Mouse (Mus musculus): ENCODE measurements at regions not wholly inside any gene's neighbourhood (a gene's known extent, or its start where the extent isn't known, plus 50 kb on each side); places are given as distances from the start of the nearest gene placed in this dataset.

DNA sequence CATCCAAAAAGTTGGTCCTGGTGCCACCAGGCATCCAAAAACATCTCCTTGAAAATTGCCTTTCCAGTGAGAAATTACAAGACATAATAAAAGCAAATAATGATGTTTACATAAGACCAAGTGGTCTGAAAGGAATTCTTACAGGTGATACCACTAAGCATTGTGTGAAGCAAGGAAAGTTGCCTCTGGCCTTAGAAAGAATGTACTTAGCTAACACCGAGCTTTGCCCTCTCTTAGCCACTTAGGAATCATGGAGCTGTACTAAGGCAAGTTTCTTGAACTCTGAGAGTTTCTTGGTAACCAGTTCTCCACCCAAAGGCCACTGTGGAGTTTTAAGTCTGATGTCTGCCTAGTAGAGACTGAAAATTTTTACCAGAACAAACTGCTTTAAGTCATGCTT lies 359.4 kb upstream of the Cdh11 start:
- DNase-seq (ENCODE audit: low spot score in 2 of 2) = no peak

DNA sequence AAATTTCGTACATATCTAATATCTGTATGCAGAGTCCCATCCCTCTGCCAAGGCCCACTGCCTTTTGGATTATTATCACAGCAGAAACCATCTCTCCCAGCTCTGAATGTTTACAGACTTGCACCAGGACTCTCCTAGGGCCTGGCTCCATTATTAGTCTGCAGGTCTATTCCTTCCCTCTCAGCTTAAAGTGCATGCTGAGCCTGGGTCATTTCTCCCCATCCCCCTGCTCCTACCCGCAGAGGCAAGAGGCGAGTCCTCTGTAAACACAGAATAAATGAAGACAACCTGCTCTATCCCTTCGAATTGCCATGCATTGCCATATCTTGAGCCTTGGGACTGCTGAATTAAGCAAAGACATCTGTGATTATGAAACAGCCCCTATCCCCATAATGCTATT lies 362.6 kb upstream of the Cdh11 start:
- DNase-seq (ENCODE audit: low spot score in 2 of 2) = no peak

DNA sequence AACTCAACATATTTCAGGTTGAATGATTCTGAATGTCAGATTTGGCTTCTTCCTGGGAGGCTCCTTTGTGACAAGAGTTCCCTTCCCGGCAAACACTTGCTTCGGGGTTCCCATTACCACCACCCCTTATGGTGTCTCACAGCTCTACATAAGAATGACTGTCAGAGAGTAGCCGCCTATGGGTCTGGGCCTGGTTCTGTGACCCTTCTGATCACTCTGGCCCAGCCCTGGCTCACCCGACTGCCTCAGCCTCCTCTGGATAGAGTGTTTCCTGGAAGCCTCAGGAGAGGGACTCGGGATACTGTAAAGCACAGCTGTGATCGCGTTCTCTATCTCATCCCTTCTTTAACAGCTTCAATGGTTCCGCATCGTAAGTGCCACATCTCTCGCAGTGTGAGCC lies 363.0 kb upstream of the Cdh11 start:
- DNase-seq (ENCODE audit: low spot score in 2 of 2) = no peak

DNA sequence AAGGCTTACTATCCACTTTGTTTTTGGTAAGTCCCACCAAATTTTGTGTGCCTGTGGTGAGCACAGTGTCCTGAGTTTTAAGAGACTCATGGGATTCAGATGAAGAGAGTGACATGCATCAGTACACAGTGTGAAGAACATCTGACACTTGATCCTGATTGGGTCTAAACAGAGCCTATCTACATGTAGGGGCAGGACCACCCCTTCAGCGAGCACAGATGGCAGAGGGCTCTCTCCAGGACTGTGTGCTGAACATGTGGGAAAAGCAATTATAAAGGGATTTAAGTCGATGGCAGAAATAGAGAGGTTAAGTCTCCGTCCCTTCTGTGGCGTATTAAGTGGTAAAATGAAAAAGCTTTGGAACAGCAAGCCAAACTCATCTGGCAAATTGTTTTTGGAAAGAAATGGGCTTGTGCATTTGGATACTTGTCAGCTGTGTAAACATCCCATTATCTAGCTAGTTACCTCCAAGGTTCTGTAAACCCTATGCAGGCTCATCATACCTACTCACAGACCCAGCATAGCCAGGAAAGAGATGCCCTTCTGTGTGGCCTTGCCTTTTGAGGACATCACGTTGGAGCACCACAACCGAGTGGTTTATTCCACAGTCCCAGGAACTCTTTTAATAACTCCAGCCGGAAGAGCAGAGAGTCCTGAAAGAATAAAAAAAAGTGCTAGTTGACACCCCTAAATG lies 381.3 kb upstream of the Cdh11 start:
- no peak for DNase-seq (ENCODE audit: low spot score in 2 of 2)

DNA sequence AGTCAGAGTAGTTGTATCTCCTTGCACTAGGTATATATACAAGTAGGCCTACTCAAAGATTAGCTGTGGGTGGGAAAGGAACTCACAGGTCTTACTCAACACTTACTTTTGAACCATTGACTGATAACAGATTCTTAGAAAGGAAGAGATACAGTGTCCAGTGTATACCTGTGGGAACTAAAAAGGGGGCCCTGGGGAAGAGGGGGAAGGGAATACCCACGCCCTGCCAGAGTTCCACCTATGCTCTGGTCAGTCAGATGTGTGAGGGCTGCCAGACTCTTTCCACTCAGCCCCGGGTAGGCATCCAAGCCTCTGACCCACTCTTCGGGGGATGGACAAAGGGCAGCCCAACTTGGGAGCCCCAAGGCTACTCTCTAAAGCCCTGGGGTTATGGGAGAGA lies 387.9 kb upstream of the Cdh11 start:
- no peak for DNase-seq (ENCODE audit: low spot score in 2 of 2)

DNA sequence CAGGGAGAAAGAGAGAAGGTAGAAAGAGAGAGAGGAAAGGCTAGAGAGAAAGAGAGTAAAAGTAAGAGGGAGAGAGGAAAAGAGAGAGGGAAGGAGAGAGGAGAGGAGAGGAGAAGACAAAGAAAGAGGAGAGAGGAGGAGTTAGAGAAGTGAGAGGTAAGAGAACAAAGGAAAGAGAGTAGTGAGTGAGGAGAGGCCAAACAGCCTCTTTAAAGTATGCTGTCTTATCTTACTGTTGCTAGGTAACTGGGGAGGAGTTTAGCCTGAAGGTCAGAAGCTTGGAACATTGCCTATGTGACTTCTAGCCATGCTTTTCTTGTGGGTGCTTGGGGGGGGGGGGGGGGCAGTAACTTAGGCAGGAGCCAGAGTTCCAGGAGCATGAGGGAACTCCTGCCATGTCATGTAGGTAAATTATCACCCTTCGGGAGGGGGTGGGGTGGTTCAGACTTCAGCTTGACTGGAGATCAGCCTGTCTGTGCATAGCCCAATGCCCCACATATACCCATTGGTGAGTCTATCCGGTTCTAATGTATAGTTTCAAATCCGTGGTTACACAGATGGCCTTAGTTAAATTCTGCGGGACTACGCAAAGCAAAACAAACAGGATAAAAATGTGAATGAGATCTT lies 388.5 kb upstream of the Cdh11 start:
- no peak for DNase-seq (ENCODE audit: low spot score in 2 of 2)

DNA sequence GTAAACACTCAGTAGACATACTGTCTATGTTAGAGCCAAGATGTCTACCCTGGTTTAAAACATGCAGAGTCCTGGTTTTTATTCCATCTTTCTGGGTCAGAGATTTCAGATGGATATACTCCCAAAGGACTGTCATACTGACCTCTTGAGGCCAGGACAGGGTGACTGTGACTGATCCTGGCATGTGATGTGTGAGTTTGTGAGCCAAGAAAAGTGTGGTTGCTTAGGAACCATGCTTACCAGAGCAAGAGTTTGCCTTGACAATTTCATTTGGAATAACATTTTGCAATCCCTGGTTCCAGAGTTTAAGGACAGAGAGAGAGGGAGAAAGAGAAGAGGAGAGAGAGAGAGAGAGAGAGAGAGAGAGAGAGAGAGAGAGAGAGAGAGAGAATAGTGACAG lies 395.2 kb upstream of the Cdh11 start:
- DNase-seq (ENCODE audit: low spot score in 2 of 2) = no peak

DNA sequence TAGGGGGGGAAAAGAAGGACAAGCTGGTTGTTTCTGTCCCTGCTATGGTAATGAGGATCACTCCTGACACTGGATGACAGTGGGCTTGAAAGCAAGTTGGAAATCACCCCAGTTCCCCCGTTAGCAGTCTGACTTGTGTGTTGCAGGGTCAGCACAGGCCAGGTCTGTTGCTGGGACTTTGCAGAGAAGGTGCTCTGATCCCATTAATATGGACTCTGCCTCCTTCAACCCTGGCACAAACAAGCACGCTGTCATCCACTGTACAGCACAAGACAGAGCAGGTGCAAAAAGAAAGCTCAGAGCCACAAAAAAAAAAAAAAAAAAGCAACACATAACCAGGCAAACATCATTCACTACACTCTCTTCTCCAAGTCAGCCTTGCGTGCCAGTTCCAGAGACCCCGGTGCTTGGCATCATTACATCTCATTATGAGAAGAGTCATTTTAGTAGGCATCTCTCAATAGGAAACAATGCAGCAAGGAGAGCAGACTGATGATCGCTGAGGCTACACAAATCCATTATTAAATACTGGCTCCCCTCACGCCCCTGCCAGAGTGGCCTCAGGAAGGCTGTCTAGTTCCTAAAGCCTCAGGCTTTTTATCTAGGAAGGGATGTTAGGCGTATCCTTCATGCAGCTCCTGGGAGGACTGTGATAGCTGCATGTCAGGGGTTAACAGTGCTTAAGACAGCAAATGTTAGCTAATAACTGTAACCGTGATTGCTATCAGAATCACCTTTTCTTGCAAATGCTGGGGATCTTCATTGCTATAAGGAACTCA lies 403.5 kb upstream of the Cdh11 start:
- DNase-seq (ENCODE audit: low spot score in 2 of 2) = no peak

DNA sequence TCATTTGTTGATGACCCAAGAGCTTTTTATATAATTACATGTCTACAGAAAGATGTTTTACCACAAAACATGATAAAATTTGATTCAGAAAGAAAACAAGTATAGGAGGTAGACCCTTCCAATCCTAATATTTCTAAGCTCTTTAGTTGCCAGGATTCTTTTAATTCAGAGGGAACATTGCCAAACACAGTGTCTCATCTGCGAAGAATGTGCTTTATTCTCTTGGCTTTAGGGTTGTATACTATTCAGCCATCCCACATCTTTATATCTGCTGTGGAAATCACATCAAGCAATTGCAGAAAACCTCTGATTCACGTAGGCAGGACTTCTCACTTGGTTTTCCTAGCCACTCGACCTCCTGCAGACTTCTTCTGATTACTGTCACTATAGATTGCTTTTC lies 412.8 kb upstream of the Cdh11 start:
- DNase-seq (ENCODE audit: low spot score in 2 of 2) = no peak

DNA sequence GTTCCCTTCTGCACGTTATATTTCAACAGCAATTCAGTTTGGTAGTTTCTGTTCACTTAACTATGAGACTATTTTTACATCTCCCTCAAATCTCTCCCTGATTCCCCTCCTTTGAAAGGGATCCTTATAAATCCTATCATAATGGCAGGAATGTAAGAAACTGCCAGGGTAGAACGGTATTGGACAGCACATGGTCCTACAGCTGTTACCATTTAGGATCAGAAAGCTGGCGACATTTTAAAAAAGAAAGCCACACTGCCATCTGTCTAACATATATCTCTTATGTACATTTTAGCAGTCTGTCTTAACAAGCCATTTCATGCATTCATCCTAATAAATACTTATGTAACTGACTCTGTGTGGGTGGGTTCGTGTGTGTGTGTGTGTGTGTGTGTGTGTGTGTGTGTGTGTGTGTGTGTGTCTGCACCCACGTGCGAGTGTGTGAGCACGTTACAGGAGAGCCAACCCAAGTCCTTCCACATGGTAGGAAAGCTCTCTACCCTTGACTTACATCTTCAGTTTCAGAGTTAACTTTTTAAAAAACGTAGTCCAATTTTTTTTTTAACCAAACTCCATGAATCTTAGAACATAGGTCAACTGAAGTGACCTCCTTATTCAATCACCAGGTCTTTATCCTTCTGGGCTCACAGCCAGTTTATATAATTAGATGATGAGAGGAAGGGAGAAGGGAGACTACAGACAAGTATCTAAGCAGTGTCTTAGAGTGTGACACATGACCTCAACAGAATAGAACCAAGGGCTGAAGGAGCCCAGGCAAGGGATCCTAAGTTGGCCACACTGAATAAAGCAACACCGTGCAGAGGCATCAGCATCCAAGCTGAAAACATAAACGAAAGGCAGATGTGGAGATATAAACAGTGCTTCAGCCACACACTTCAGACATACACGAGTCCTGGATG lies 414.5 kb upstream of the Cdh11 start:
- DNase-seq (ENCODE audit: low spot score in 2 of 2) = no peak

DNA sequence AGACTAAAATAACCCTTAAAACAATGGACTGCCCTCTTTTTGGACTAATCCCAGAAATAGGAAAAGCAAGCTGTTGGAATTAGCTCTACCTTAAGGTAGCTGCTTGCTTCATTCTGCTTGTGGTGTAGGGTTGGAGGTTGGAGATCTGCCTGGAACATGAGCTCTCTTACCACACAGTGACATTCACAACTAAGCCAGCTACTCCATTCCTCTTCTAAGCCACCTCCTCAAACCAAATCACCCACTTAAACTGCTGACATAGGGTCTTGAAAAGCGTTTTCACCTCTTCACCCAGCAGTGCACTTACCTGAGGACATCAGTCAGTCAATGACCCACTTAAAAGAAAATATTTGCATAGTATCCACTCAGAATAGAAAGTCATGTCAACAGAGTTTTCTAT lies 418.3 kb upstream of the Cdh11 start:
- no peak for DNase-seq (ENCODE audit: low spot score in 2 of 2)

DNA sequence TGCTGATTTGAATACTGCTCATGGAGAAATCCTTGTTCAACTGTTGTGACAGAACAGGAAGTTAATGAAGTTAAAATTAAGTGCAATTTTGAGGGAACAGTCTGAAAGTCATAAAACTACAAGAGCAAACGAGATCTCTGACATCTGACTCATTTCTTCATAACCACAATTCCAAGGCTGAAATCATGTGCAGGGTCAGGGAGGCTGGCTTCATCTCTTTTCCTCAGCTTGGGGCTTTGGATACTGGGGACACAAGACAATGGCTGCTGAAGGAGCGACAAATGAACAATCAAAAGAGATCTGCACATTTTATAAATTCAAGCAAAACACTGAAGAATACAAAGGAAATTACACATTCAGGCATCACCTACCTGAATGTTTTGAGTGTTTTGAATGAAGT lies 429.2 kb upstream of the Cdh11 start:
- no peak for DNase-seq (ENCODE audit: low spot score in 2 of 2)

DNA sequence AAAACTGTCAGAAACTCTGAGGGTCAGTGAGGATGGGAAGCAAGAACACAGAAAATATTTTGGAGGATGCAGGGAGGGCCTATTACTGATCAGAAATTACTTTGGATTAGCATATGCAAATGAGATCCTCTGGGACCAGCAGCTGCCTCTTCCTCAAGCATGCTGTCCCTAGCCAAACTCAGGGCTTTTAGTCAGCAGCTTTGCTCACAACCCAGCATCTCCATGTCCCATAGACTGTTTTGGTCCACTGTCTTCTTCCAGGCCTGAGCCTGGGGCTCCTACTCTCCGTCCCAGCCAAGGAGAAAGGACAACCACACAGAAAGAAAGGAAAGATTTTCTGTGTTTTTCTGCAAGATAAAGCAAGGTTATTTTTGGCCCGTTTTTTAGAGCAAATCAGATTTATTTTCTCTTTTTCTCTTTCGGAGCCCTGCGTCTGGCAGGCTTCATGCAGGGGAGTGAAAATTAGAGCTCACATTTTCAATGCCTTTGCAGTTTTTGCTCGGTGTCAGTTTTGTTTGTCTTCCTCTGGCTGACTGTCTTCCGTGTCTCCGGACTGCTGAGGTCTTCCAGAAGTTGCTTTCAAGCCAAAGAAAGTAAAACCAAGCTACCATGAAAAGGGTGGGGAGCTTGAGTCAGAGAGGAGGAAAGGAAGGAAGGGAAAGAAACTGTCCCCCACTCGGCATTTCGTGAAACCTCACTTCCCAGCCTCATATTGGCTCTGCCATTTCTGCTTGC lies 445.5 kb upstream of the Cdh11 start:
- no peak for DNase-seq (ENCODE audit: low spot score in 2 of 2)

DNA sequence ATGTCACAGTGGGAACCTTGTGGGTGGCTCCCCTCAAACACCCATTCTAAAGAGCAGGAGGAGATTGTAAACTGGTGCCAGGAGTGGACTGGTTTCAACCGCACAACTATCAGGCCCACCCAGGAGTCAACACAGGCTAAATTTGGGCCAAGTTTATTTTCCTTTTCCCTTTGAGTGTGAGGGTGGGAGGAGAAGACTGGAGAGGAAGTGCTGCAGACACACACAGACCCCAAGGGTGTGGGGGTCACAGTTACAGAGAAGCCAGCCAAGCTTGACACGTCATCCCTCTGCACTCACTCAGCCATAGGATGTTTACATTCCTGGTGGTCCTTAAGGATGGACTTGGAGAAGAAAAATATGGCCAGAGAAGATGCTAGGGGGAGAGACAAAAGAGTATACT lies 448.9 kb upstream of the Cdh11 start:
- no peak for DNase-seq (ENCODE audit: low spot score in 2 of 2)

DNA sequence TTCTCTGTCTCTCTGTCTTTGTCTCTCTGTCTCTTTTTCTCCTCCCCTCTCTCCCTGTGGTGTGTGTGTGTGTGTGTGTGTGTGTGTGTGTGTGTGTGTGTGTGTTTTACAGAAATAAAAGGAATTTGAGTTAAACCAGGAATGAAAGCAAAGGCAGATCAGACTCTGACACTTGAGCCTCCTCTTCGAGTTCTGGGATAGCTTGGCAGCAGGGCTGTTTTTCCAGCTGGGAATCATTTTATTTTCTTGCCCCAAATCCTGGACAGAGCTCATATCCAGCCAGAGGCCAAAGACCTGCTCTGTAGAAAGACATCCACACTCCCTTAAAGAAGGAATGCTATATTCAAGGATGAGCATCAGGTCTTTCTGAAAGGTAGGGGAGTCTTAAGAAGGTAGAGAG lies 450.2 kb upstream of the Cdh11 start:
- DNase-seq (ENCODE audit: low spot score in 2 of 2) = no peak

DNA sequence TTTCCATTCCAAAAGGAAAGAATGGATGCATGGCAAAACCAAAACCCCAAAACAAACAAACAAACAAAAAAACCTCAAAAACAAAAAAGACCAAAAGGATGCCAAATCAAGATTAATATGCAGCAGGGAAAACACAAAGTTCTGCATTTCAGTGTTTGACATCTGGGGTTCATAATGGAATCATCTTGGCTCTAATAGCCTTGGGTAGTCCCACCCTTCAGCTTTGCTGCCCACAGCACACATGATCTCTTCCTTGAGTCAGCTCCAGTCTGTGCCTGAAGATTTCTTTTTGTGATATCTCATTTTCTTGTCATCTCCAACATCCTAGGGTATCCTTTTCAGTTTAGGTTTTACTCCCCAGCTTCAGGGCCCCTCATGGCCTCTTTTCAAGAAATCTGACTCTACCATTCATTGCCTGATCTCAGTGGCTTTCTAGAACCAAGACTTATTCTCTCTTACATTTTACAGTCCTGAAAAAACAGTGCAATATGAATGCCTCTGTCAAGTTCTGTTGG lies 453.1 kb upstream of the Cdh11 start:
- no peak for DNase-seq (ENCODE audit: low spot score in 2 of 2)

DNA sequence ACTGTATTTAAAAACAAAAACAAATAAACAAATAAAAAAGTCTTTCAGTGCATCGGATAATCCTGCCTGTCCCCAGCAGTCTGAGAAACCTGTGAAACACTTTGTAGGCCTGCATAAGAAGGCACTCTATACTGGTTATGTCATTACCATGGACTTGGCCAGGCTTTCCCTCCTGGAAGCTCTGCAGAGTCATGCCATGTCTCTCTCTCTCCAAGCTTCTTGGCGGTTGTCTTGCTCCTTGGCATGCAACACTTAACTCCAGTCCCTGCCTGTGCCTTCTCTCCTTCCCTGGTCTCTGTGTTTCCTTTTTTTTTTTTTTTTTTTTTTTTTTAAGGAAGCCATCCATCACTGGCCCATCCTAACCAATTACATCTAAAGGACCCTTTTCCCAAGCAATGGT lies 458.7 kb upstream of the Cdh11 start:
- no peak for DNase-seq (ENCODE audit: low spot score in 2 of 2)

DNA sequence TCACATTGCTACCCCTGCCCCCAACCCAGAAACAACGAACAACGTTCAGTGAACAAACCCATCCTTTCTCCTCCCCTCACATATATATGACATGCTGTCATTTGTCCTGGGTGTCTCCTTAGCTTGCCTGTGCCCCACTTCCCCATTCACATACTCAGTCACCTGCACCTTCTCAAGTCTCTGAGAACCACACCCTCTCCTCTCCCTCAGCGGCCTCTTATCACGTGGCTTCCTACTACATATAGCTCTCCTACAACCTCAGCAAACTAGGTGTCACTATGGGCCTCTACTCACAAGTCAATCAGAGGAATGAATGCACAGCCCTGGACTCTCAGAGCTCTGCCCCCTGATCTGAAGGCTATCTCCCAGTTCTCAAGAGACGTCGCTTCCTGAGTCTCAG lies 459.2 kb upstream of the Cdh11 start:
- DNase-seq (ENCODE audit: low spot score in 2 of 2) = no peak

DNA sequence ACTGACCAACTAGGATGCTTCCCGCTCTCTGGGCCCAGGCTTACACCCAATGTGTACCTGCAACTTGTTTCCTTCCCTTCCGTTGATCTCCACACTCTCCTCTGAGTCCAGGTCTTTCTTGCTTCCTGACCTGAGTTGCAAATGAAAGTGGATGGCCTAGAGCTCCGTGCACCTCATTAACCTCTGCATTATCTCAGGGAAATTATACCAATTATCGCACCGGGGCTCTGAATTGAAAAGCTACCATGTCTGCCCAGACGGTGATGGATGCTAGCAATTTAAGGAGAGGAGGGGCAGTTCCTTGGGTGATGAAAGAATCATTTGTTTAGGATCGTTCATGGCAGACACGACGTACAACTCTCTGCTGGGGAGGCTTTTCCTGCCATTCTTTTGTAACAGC lies 460.4 kb upstream of the Cdh11 start:
- no peak for DNase-seq (ENCODE audit: low spot score in 2 of 2)

DNA sequence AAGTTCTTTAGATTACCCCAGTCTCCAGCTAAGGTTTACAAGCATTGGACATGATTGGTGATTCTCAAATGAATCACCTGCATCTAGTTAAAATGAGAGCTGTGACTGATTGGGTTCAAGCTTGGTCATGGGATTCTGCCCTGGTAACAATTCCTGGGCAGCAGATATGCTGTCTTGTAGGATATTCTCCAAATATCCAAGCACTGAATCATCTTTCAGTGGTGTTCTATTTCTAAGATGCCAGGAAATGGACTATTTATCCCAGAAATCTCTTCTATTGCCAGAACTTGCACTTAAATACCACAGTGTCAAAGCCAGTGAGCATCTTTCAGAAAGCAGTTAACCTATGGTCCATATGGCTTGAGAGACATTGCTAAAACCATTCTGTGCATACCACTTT lies 475.8 kb upstream of the Cdh11 start:
- no peak for DNase-seq (ENCODE audit: low spot score in 2 of 2)

DNA sequence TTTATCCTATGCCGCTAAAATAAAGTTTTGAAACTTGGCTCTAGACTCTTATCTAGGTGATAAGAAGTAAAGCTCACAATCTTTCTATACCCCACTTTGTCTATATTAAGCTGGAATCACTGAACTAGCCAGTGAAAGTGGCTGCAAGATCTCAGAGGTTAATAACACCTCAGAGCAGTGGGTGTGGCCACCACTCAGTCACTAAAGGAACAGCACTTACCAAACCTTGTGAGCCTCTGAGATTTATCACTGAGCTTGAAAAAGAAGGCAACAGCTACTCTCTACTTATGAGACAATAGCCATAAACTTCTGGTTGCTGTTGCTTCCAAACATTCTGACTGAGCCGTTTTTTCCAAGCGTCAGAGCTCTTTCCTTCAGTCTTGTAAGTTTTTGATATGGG lies 484.6 kb upstream of the Cdh11 start:
- DNase-seq (ENCODE audit: low spot score in 2 of 2) = no peak

Measured in urinary bladder, adult 18-20 months (tissue).